Mouse (Mus musculus): ENCODE measurements around the gene Upk2. TPM values are rescaled to one million over a fixed set of nuclear protein-coding genes. Genes with fewer than 3 reads are reported as not detected.

Upk2 gene
- polyA plus RNA-seq, 1 experiment = not detected

GRCm38 (mm10) chr9:44490086-44490967 is 35.6 kb upstream of the Upk2 start:
- H3K27ac ChIP-seq (ENCODE audit: control insufficient read depth, insufficient read depth, low read depth, low read length, poor library complexity) = no peak overlapping the region
- H3K4me3 ChIP-seq (replicated peaks; ENCODE audit: control insufficient read depth, low read depth, low read length) = no peak overlapping the region
- H3K4me1 ChIP-seq (ENCODE audit: control insufficient read depth, insufficient read depth, low read length) = peaks cover 8% of the 10 kb centered on the region
- 75% methylated on average over 17 of the region's 17 CpGs for WGBS
- TF ChIP-seq POLR2A (IDR thresholded peaks at IDR 0.05; ENCODE audit: borderline replicate concordance, control insufficient read depth, low read depth, low read length) = no peak
- no peak for TF ChIP-seq CTCF (IDR thresholded peaks at IDR 0.05; ENCODE audit: control insufficient read depth, insufficient read depth, low read length)

- peaks cover 7% of the 10 kb centered on the region for H3K4me1 ChIP-seq (ENCODE audit: control insufficient read depth, insufficient read depth, low read length)
- no peak overlapping the region for H3K4me3 ChIP-seq (replicated peaks; ENCODE audit: control insufficient read depth, low read depth, low read length)
- H3K27ac ChIP-seq (ENCODE audit: control insufficient read depth, insufficient read depth, low read depth, low read length, poor library complexity) = no peak overlapping the region
- TF ChIP-seq POLR2A (IDR thresholded peaks at IDR 0.05; ENCODE audit: borderline replicate concordance, control insufficient read depth, low read depth, low read length) (no peak), CTCF (IDR thresholded peaks at IDR 0.05; ENCODE audit: control insufficient read depth, insufficient read depth, low read length) (no peak)
- 67% methylated on average over 17 of the region's 17 CpGs for whole genome bisulfite sequencing
Measured at GRCm38 (mm10) chr9:44489651-44490085, 34.9 kb upstream of the Upk2 start.

- H3K4me1 ChIP-seq (ENCODE audit: control insufficient read depth, insufficient read depth, low read length) = peaks cover under 1% of the 10 kb centered on the region
- TF ChIP-seq CTCF (IDR thresholded peaks at IDR 0.05; ENCODE audit: control insufficient read depth, insufficient read depth, low read length) (no peak), POLR2A (IDR thresholded peaks at IDR 0.05; ENCODE audit: borderline replicate concordance, control insufficient read depth, low read depth, low read length) (no peak)
- H3K4me3 ChIP-seq (replicated peaks; ENCODE audit: control insufficient read depth, low read depth, low read length) = no peak overlapping the region
- WGBS = 24% methylated on average over 5 of the region's 5 CpGs
- H3K27ac ChIP-seq (ENCODE audit: control insufficient read depth, insufficient read depth, low read depth, low read length, poor library complexity) = no peak overlapping the region
Measured at GRCm38 (mm10) chr9:44488855-44489381, 34.1 kb upstream of the Upk2 start.

GRCm38 (mm10) chr9:44488416-44488815 is 33.6 kb upstream of the Upk2 start:
- WGBS = 41% methylated on average over 8 of the region's 8 CpGs
- H3K4me3 ChIP-seq (replicated peaks; ENCODE audit: control insufficient read depth, low read depth, low read length) = no peak overlapping the region
- no peak for TF ChIP-seq CTCF (IDR thresholded peaks at IDR 0.05; ENCODE audit: control insufficient read depth, insufficient read depth, low read length)
- no peak for TF ChIP-seq POLR2A (IDR thresholded peaks at IDR 0.05; ENCODE audit: borderline replicate concordance, control insufficient read depth, low read depth, low read length)
- no peaks in the 10 kb centered on the region; the same call in 1 of the 2 replicates for H3K4me1 ChIP-seq (ENCODE audit: control insufficient read depth, insufficient read depth, low read length)
- H3K27ac ChIP-seq (ENCODE audit: control insufficient read depth, insufficient read depth, low read depth, low read length, poor library complexity) = no peak overlapping the region

- no peaks in the 10 kb centered on the region for H3K4me1 ChIP-seq (ENCODE audit: control insufficient read depth, insufficient read depth, low read length)
- H3K4me3 ChIP-seq (replicated peaks; ENCODE audit: control insufficient read depth, low read depth, low read length) = no peak overlapping the region
- 42% methylated on average over 7 of the region's 7 CpGs for WGBS
- TF ChIP-seq CTCF (IDR thresholded peaks at IDR 0.05; ENCODE audit: control insufficient read depth, insufficient read depth, low read length) = no peak
- TF ChIP-seq POLR2A (IDR thresholded peaks at IDR 0.05; ENCODE audit: borderline replicate concordance, control insufficient read depth, low read depth, low read length) = no peak
- H3K27ac ChIP-seq (ENCODE audit: control insufficient read depth, insufficient read depth, low read depth, low read length, poor library complexity) = no peak overlapping the region
Measured at GRCm38 (mm10) chr9:44487441-44487840, 32.7 kb upstream of the Upk2 start.

DNA sequence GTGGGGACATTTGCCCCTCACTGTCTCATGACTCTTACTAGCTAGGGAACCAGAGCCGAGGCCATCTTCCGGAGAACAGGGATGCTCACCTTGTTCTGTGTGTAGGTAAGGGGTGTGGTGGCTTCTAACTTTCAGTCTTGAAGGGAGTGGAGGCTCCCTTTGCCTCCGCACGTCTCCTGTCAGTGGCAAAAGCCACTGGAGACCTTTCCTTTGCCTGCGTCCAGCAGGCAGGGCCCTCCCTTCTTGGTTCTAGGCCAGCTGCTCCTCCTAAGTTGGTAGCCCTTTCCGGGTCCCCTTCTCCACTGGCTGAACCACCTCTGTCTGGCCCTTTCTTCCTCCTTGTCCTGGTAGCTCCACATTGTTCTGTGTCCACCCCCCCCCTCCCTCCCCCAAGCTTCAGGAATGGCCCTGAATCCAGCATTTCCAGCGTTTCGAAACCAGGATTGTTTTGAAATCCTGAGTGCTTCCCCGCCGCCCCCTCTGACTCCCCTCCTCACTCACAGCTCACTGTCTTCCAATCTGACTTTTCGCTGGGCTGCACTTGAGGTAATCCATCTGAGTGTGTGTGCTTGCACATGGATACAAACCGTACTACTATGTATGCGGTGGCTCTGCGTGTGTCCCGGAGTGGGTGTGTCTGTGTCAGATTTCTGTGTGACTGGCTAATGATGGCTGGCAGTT is 32.1 kb upstream of the Upk2 start:
- WGBS = 44% methylated on average over 15 of the region's 15 CpGs
- Histone ChIP-seq H3K4me3 (replicated peaks; ENCODE audit: control insufficient read depth, low read depth, low read length) (no peak overlapping the region), H3K27ac (ENCODE audit: control insufficient read depth, insufficient read depth, low read depth, low read length, poor library complexity) (no peak overlapping the region), H3K4me1 (ENCODE audit: control insufficient read depth, insufficient read depth, low read length) (no peaks in the 10 kb centered on the region)
- TF ChIP-seq POLR2A (IDR thresholded peaks at IDR 0.05; ENCODE audit: borderline replicate concordance, control insufficient read depth, low read depth, low read length) = no peak
- TF ChIP-seq CTCF (IDR thresholded peaks at IDR 0.05; ENCODE audit: control insufficient read depth, insufficient read depth, low read length) = no peak

GRCm38 (mm10) chr9:44486335-44486734 is 31.6 kb upstream of the Upk2 start:
- no peak overlapping the region for H3K27ac ChIP-seq (ENCODE audit: control insufficient read depth, insufficient read depth, low read depth, low read length, poor library complexity)
- no peak overlapping the region for H3K4me3 ChIP-seq (replicated peaks; ENCODE audit: control insufficient read depth, low read depth, low read length)
- no peaks in the 10 kb centered on the region for H3K4me1 ChIP-seq (ENCODE audit: control insufficient read depth, insufficient read depth, low read length)
- TF ChIP-seq POLR2A (IDR thresholded peaks at IDR 0.05; ENCODE audit: borderline replicate concordance, control insufficient read depth, low read depth, low read length) (no peak), CTCF (IDR thresholded peaks at IDR 0.05; ENCODE audit: control insufficient read depth, insufficient read depth, low read length) (no peak)
- 54% methylated on average over 3 of the region's 3 CpGs for WGBS

GRCm38 (mm10) chr9:44485516-44486161 is 30.9 kb upstream of the Upk2 start:
- TF ChIP-seq CTCF (IDR thresholded peaks at IDR 0.05; ENCODE audit: control insufficient read depth, insufficient read depth, low read length) (no peak), POLR2A (IDR thresholded peaks at IDR 0.05; ENCODE audit: borderline replicate concordance, control insufficient read depth, low read depth, low read length) (0 out of 2 replicates have a peak, but pooled peaks have one; percentile 3)
- H3K27ac ChIP-seq (ENCODE audit: control insufficient read depth, insufficient read depth, low read depth, low read length, poor library complexity) = no peak overlapping the region
- no peak overlapping the region for H3K4me3 ChIP-seq (replicated peaks; ENCODE audit: control insufficient read depth, low read depth, low read length)
- WGBS = 69% methylated on average over 14 of the region's 14 CpGs
- no peaks in the 10 kb centered on the region for H3K4me1 ChIP-seq (ENCODE audit: control insufficient read depth, insufficient read depth, low read length)

Measured in bone marrow, adult 2 months (tissue).